Comparison of ENCODE assay signal across 16 mouse cellular contexts in the genomic region with DNA sequence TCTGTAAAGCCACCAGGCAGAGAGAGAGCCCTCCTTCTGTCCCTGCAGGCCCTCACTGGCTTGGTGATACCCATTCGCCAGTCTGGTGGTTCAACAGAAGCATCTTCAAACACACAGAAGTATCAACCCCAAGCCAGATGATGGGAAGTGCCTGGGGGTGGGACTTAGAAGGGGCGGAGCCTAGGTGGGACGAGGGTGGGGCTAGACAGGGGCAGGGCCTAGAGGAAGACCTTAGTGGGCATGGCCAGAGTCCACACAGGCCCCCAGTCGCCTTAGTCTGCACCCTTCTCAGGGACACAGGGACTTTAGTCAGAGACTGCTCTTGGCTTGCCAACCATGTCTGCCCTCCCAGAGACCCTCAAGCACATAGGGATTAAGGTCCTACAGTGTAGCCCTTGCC.
A peak's percentile ranks its signal among the peaks of the same experiment; 100 is the strongest.
DNase-seq lines count a peak whose midpoint lies in the region; ATAC-seq and TF ChIP-seq lines count a peak whose summit lies in the region.
"Had no signal": no experiment of that assay in that cellular context is flagged by ENCODE, and none has a peak within 500 bp of the region (broad histone marks: within the 10 kb centered on the region; RNA-seq: fewer than 3 reads in every experiment).

No protein-coding gene starts in this region.

- no peak for TF ChIP-seq EP300 in liver, postnatal 0 days (IDR thresholded peaks at IDR 0.05; ENCODE audit: low read depth)

- no peak overlapping the region for H3K9ac ChIP-seq in liver, postnatal 0 days (replicated peaks)
- H3K9ac ChIP-seq: neural tube, embryonic 12.5 days had no signal

- H3K4me2 ChIP-seq in liver, postnatal 0 days (ENCODE audit: low read depth, low read length) = no peak overlapping the region
- H3K4me2 ChIP-seq: neural tube, embryonic 12.5 days had no signal

- DNase-seq in liver = peak; percentile 25
- no peak for DNase-seq in liver, postnatal 0 days
- peak; percentile 11 for DNase-seq in ES-CJ7 (ENCODE audit: low read depth, low spot score)
- DNase-seq in ZHBTc4 (ENCODE audit: low read depth, low spot score) = peak; percentile 67
- peak; percentile 46 for DNase-seq in thymus, postnatal 14 days
- no peak for DNase-seq in left cerebral cortex, postnatal 4 days
- no peak for DNase-seq in left cerebral cortex, postnatal 14 days (ENCODE audit: low spot score in 2 of 2)
- DNase-seq: cerebellum, postnatal 25 days; gastrocnemius, postnatal 10 days; heart, adult 2 months; lung, adult 18-20 months; right cerebral cortex, postnatal 4 days had no signal

- no peaks in the 10 kb centered on the region for H3K27me3 ChIP-seq in liver, postnatal 0 days (ENCODE audit: insufficient read depth, low read length)
- H3K27me3 ChIP-seq: neural tube, embryonic 12.5 days had no signal

- H3K36me3 ChIP-seq in liver, postnatal 0 days (replicated peaks; ENCODE audit: insufficient read depth, low read length) = no peaks in the 10 kb centered on the region
- H3K36me3 ChIP-seq: neural tube, embryonic 12.5 days had no signal

- WGBS in liver, postnatal 0 days (ENCODE audit: insufficient replicate concordance) = 54% methylated on average over 4 of the region's 4 CpGs

- intact Hi-C loops in left cerebral cortex, postnatal 4 days (cut with DNase I) = no loop called here
- intact Hi-C loops in left cerebral cortex, postnatal 14 days (cut with DNase I) = no loop called here

- H3K4me3 ChIP-seq in liver, postnatal 0 days (ENCODE audit: low read depth, low read length) = no peak overlapping the region
- H3K4me3 ChIP-seq: heart, adult 2 months; neural tube, embryonic 12.5 days had no signal

- H3K27ac ChIP-seq in liver, postnatal 0 days (ENCODE audit: low read depth) = no peak overlapping the region
- H3K27ac ChIP-seq: heart, adult 2 months; kidney, postnatal 0 days; macrophage; neural tube, embryonic 12.5 days had no signal

- TF ChIP-seq CTCF in liver, postnatal 0 days (IDR thresholded peaks at IDR 0.05; ENCODE audit: low read depth) = no peak

- no peaks in the 10 kb centered on the region for H3K4me1 ChIP-seq in liver, postnatal 0 days (ENCODE audit: insufficient read depth)
- H3K4me1 ChIP-seq: neural tube, embryonic 12.5 days had no signal

- ATAC-seq in liver, postnatal 0 days = no peak
- ATAC-seq: CD4-positive, CD25-positive, alpha-beta regulatory T cell, adult 4 months had no signal

- no peaks in the 10 kb centered on the region for H3K9me3 ChIP-seq in liver, postnatal 0 days (ENCODE audit: low read length)
- H3K9me3 ChIP-seq: neural tube, embryonic 12.5 days had no signal

Comparison
In these comparisons a context has a peak if more than half of its experiments do, and no peak if none do; other contexts are left out.
1. DNase-seq: peak in liver (single experiment), ES-CJ7 (single experiment), ZHBTc4 (single experiment) and thymus, postnatal 14 days (single experiment); none in liver, postnatal 0 days (single experiment), left cerebral cortex, postnatal 4 days (single experiment) and left cerebral cortex, postnatal 14 days (0 of 2).